Mouse (Mus musculus) CH12.LX (cell line): Measurements from ENCODE around the gene Nr1i3. TPM values are rescaled to one million over a fixed set of nuclear protein-coding genes. Genes with fewer than 3 reads are reported as not detected.
A peak's percentile ranks its signal among the peaks of the same experiment; 100 is the strongest.

Experiments
- DNase-seq: peaks from one replicate; pipeline ENCODE4 v3.0.0-alpha.2; 2013; ENCODE audit errors: extremely low read depth
- H3K27ac ChIP-seq: 2 replicates; pipeline ENCODE4 v1.5.1; 2012; ENCODE audit warnings: low read depth, mild to moderate bottlenecking, control low read depth, moderate library complexity; ENCODE audit not compliant: insufficient read depth
- H3K27me3 ChIP-seq: replicated peaks from 2 replicates; pipeline ENCODE3; 2012; ENCODE audit warnings: inconsistent platforms
- H3K36me3 ChIP-seq, 2 experiments: replicated peaks in 1 of 2; 2 replicates each; pipeline versions ENCODE3 to v1.6.1; 2012; ENCODE audit warnings: inconsistent platforms in 1 of 2, low read length in 1 of 2, mild to moderate bottlenecking in 1 of 2, mixed read lengths in 1 of 2, moderate library complexity in 1 of 2; ENCODE audit not compliant: control insufficient read depth in 1 of 2, insufficient read depth in 1 of 2
- H3K4me1 ChIP-seq, 2 experiments: 2 replicates each; pipeline ENCODE4 v1.6.1; 2012; ENCODE audit warnings: inconsistent platforms in 1 of 2, moderate library complexity in 1 of 2; ENCODE audit not compliant: insufficient read depth in 2 of 2, control insufficient read depth in 1 of 2
- H3K4me2 ChIP-seq: 2 replicates; pipeline ENCODE4 v1.6.1; 2012; ENCODE audit warnings: low read depth, mild to moderate bottlenecking, control low read depth; ENCODE audit not compliant: poor library complexity, insufficient read depth, severe bottlenecking
- H3K4me3 ChIP-seq, 3 experiments: fragments of 150-350 bp in 1 of 3; sonication (generic) in 1 of 3; replicated peaks in 1 of 3; 2 replicates each; pipeline versions ENCODE3 to v1.5.1; 2011 to 2012; ENCODE audit warnings: low read depth in 2 of 3, low read length in 2 of 3, mild to moderate bottlenecking in 2 of 3, moderate library complexity in 2 of 3, control low read depth in 1 of 3, improper control_type of control experiment in 1 of 3, inconsistent platforms in 1 of 3, mixed read lengths in 1 of 3; ENCODE audit not compliant: poor library complexity in 1 of 3
- H3K79me2 ChIP-seq: replicated peaks from 2 replicates; pipeline ENCODE4 v1.6.1; 2012; ENCODE audit warnings: mild to moderate bottlenecking, moderate library complexity; ENCODE audit not compliant: control insufficient read depth, poor library complexity, insufficient read depth, severe bottlenecking; ENCODE audit errors: extremely low read depth
- H3K9ac ChIP-seq: 2 replicates; pipeline ENCODE4 v1.6.1; 2012; ENCODE audit warnings: low read depth, mild to moderate bottlenecking, control low read depth, moderate library complexity; ENCODE audit not compliant: insufficient read depth
- H3K9me3 ChIP-seq: replicated peaks from 2 replicates; pipeline ENCODE3; 2012; ENCODE audit warnings: low read length, inconsistent platforms, mixed read lengths
- BHLHE40 ChIP-seq: IDR thresholded peaks from 2 replicates; pipeline ENCODE4 v1.6.1; 2011; ENCODE audit warnings: mild to moderate bottlenecking, low read depth, low read length, improper control_type of control experiment
- CHD2 ChIP-seq: IDR thresholded peaks from 2 replicates; pipeline ENCODE4 v1.6.1; 2011; ENCODE audit warnings: low read length, improper control_type of control experiment
- CTCF ChIP-seq, 2 experiments: IDR thresholded peaks in 1 of 2; conservative IDR thresholded peaks in 1 of 2; 2 replicates each; pipeline ENCODE4 v1.5.1; 2011 to 2012; ENCODE audit warnings: low read depth in 2 of 2, low read length in 2 of 2, improper control_type of control experiment in 1 of 2, inconsistent platforms in 1 of 2, mild to moderate bottlenecking in 1 of 2, moderate library complexity in 1 of 2
- E2F4 ChIP-seq: IDR thresholded peaks from 2 replicates; pipeline ENCODE4 v1.6.1; 2011; ENCODE audit warnings: low read depth, low read length, improper control_type of control experiment; ENCODE audit not compliant: insufficient replicate concordance
- IRF4 ChIP-seq: IDR thresholded peaks from 2 replicates; pipeline ENCODE4 v1.6.1; 2014; ENCODE audit warnings: low read depth, mild to moderate bottlenecking, inconsistent platforms, low read length, improper control_type of control experiment
- JUN ChIP-seq: IDR thresholded peaks from 2 replicates; pipeline ENCODE4 v1.6.1; 2011; ENCODE audit warnings: low read depth, mild to moderate bottlenecking, low read length, improper control_type of control experiment, moderate library complexity; ENCODE audit not compliant: insufficient read depth
- JUND ChIP-seq: conservative IDR thresholded peaks from 2 replicates; pipeline ENCODE4 v1.6.1; 2011; ENCODE audit warnings: low read depth, low read length, improper control_type of control experiment
- KAT2A ChIP-seq: IDR thresholded peaks from 2 replicates; pipeline ENCODE4 v1.6.1; 2012; ENCODE audit warnings: low read length, improper control_type of control experiment, inconsistent platforms; ENCODE audit not compliant: insufficient replicate concordance
- MAFK ChIP-seq: IDR thresholded peaks from 2 replicates; pipeline ENCODE4 v1.6.1; 2011; ENCODE audit warnings: low read length, improper control_type of control experiment; ENCODE audit not compliant: insufficient replicate concordance
- MEF2A ChIP-seq: IDR thresholded peaks from 2 replicates; pipeline ENCODE4 v1.6.1; 2014; ENCODE audit warnings: low read depth, mild to moderate bottlenecking, inconsistent platforms, low read length, improper control_type of control experiment, borderline replicate concordance
- MYC ChIP-seq: IDR thresholded peaks from 2 replicates; pipeline ENCODE4 v1.6.1; 2011; ENCODE audit warnings: low read depth, mild to moderate bottlenecking, improper control_type of control experiment, low read length
- NELFE ChIP-seq: IDR thresholded peaks from 2 replicates; pipeline ENCODE4 v1.6.1; 2011; ENCODE audit warnings: low read depth, low read length, improper control_type of control experiment
- PAX5 ChIP-seq: IDR thresholded peaks from 2 replicates; pipeline ENCODE4 v1.6.1; 2012; ENCODE audit warnings: low read length, inconsistent platforms, mixed read lengths
- POLR2A ChIP-seq: IDR thresholded peaks from 2 replicates; pipeline ENCODE4 v1.6.1; 2011; ENCODE audit warnings: low read depth, mild to moderate bottlenecking, improper control_type of control experiment, low read length
- POLR2AphosphoS2 ChIP-seq: IDR thresholded peaks from 2 replicates; pipeline ENCODE4 v1.6.1; 2011; ENCODE audit warnings: low read depth, low read length, improper control_type of control experiment
- SMC3 ChIP-seq: IDR thresholded peaks from 2 replicates; pipeline ENCODE4 v1.6.1; 2011; ENCODE audit warnings: low read depth, low read length, improper control_type of control experiment
- TBP ChIP-seq: conservative IDR thresholded peaks from 2 replicates; pipeline ENCODE4 v1.6.1; 2011; ENCODE audit warnings: low read depth, low read length, improper control_type of control experiment
- TCF12 ChIP-seq: IDR thresholded peaks from 2 replicates; pipeline ENCODE4 v1.6.1; 2014; ENCODE audit warnings: low read depth, mild to moderate bottlenecking, inconsistent platforms, low read length, improper control_type of control experiment
- UBTF ChIP-seq: IDR thresholded peaks from 2 replicates; pipeline ENCODE4 v1.6.1; 2012; ENCODE audit warnings: low read depth, mild to moderate bottlenecking, inconsistent platforms, low read length, improper control_type of control experiment, moderate library complexity
- USF1 ChIP-seq: IDR thresholded peaks from 2 replicates; pipeline ENCODE4 v1.6.1; 2014; ENCODE audit warnings: low read depth, mild to moderate bottlenecking, inconsistent platforms, low read length, improper control_type of control experiment
- USF2 ChIP-seq: conservative IDR thresholded peaks from 2 replicates; pipeline ENCODE4 v1.6.1; 2011; ENCODE audit warnings: low read depth, low read length, improper control_type of control experiment
- ZMIZ1 ChIP-seq: IDR thresholded peaks from 2 replicates; pipeline ENCODE4 v1.6.1; 2012; ENCODE audit warnings: low read depth, mild to moderate bottlenecking, inconsistent platforms, low read length, improper control_type of control experiment
- dilution Hi-C: fragments of 300-500 bp; cut with MboI; formaldehyde crosslinking; loops from 2 replicates; pipeline ENCODE4 v1.14.3; 2020; ENCODE audit warnings: low sequenced_read_pairs; ENCODE audit not compliant: extremely low pct_unique_long_range_greater_than_20kb, extremely low pct_ligation_motif_present
- in situ Hi-C: fragments of 300-500 bp; cut with MboI; formaldehyde crosslinking; loops from 3 replicates; pipeline ENCODE4 v1.14.3; 2019; ENCODE audit warnings: low sequenced_read_pairs, low pct_ligation_motif_present, low pct_unique_long_range_greater_than_20kb, mixed read lengths
- polyA plus RNA-seq: library from polyadenylated mRNA; unstranded; fragments of >175 nt; gene quantifications from 2 replicates; pipeline ENCODE4 v1.2.1, GENCODE M21; 2012; ENCODE audit warnings: low read depth; ENCODE audit not compliant: insufficient read length
- total RNA-seq, 2 experiments: library from RNA; depleted of rRNA; stranded (reverse); fragments of 300-350 nt in 1 of 2; fragments of >200 nt in 1 of 2; gene quantifications; 2 replicates each; pipeline ENCODE4 v1.2.3; 2012 to 2014

The Nr1i3 gene
- total and polyA plus RNA-seq, 3 experiments: 0.23 to 1.2 TPM; not detected in 1

DNA sequence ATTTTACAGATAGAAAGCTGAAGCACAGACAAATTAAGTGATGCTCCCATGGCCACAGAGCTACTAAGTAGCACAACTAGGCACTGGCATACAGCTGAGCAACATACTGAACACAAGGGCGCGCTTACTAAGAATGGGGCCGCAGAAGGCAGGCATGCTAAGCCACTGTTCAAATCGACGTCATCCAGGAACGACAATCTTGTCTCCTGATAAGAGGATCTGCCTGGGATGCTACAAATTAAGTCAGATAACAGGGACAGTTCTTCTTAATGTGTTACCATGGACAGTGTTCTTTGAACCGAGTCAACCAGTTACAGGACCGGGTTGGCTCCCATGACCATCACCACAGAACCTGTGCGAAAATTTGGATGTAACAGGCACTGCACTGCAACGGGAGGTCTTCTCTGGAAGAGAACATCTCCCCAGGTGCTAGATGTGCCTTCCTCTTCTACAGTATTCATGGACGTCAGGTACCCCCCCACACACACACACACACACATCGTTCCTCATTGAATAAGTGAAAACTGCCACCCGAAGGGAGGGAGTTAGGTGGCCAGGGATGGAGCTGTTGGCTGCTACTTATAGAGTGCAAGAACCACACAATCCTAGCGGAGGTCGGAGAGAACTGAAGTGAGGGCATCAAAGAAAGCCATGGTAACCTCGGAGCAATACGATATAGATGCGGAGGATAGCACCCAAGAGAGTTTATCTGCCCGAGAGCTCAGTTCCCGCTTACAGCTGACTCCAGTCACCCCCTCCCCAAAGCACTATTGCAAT lies 18.5 kb upstream of the Nr1i3 start:
- dilution Hi-C loops (no loop called here), in situ Hi-C loops (no loop called here)
- Histone ChIP-seq H3K4me3 (no peak overlapping the region), H3K79me2 (no peaks in the 10 kb centered on the region), H3K9ac (no peak overlapping the region), H3K27ac (no peak overlapping the region), H3K36me3 (no peaks in the 10 kb centered on the region), H3K4me1 (no peaks in the 10 kb centered on the region), H3K27me3 (peaks cover 34% of the 10 kb centered on the region), H3K4me2 (0 out of 2 replicates have a peak overlapping the region, but pooled peaks have one; percentile 48), H3K9me3 (no peaks in the 10 kb centered on the region)
- no peak for TF ChIP-seq PAX5
- no peak for TF ChIP-seq UBTF
- no peak for TF ChIP-seq MAFK
- TF ChIP-seq TCF12: no peak
- no peak for DNase-seq

- H3K9ac ChIP-seq: no peak within 1 kb of the TSS
Observed at GRCm38 (mm10) chr1:171195887-171196397, 17.8 kb upstream of the Nr1i3 start, which contains the start of gene Pcp4l1. Pcp4l1 (minus strand) TSS chr1:171196268.

More at GRCm38 (mm10) chr1:171195887-171196397, 17.8 kb upstream of the Nr1i3 start, which contains the start of gene Pcp4l1:
- Histone ChIP-seq H3K4me1 (no peaks in the 10 kb centered on the region), H3K4me2 (peak within 1 kb of the TSS; percentile 48), H3K79me2 (no peaks in the 10 kb centered on the region), H3K36me3 (no peaks in the 10 kb centered on the region), H3K9me3 (no peaks in the 10 kb centered on the region)
- TF ChIP-seq SMC3 (no peak), POLR2AphosphoS2 (no peak), IRF4 (no peak), BHLHE40 (no peak), KAT2A (no peak), NELFE (no peak), CHD2 (no peak), JUND (no peak), MEF2A (no peak), JUN (no peak), USF2 (no peak), MYC (no peak), USF1 (no peak), TCF12 (no peak), CTCF (conservative IDR thresholded peaks at IDR 0.05 in 1 of 2, IDR thresholded peaks at IDR 0.05 in 1 of 2; ENCODE audit: low read depth in 2 of 2, low read length in 2 of 2) (no peak), E2F4 (no peak), POLR2A (no peak), TBP (no peak), ZMIZ1 (no peak), PAX5 (no peak)
- TF ChIP-seq, all 38 proteins: peak for 0
- in situ Hi-C loops (no loop called here), dilution Hi-C loops (no loop called here)
- peaks cover 34% of the 10 kb centered on the region for H3K27me3 ChIP-seq
- no peak within 1 kb of the TSS for H3K27ac ChIP-seq
- no peak for DNase-seq
- peak within 1 kb of the TSS in 1 of 3 experiments; percentile 23 for H3K4me3 ChIP-seq
